Mouse (Mus musculus): ENCODE results near the gene Tmem212. TPM values are rescaled to one million over a fixed set of nuclear protein-coding genes. Genes with fewer than 3 reads are reported as not detected.
"Not testable (repeated sequence)": the region's sequence is repeated elsewhere in the genome, so short reads cannot be mapped to it uniquely, and the experiment has no call there.

The Tmem212 gene
- not detected for total RNA-seq (2021)
- long read RNA-seq, experiment 1 = 0 reads
- long read RNA-seq, experiment 2 = 0 reads

GRCm38 (mm10) chr3:27896318-27896892, at the start of gene Tmem212:
Gene Tmem212 (minus strand): TSS chr3:27896368.
- no peak for DNase-seq (ENCODE audit: low spot score)

DNA sequence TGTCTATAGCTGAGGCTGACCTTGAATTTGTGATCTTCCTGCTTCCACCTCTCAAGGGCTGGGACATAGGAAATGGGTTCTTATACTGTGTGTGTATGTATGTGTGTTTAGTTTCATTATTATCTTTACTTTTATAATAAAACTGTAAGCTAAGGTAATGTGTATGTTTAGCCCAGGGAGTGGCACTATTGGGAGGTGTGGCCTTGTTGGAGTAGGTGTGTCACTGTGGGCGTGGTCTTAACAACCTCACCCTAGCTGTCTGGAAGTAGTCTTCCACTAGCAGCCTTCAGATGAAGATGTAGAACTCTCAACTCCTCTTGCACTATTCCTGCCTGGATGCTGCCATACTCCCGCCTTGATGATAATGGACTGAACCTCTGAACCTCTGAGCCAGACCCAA, 49.2 kb upstream of the Tmem212 start:
- not testable (repeated sequence) for DNase-seq (ENCODE audit: low spot score)

- peak; percentile 64 for DNase-seq (ENCODE audit: low spot score)
Measured at GRCm38 (mm10) chr3:27942991-27943390, 46.8 kb upstream of the Tmem212 start.

GRCm38 (mm10) chr3:27941634-27942033, 45.5 kb upstream of the Tmem212 start:
- no peak for DNase-seq (ENCODE audit: low spot score)

DNA sequence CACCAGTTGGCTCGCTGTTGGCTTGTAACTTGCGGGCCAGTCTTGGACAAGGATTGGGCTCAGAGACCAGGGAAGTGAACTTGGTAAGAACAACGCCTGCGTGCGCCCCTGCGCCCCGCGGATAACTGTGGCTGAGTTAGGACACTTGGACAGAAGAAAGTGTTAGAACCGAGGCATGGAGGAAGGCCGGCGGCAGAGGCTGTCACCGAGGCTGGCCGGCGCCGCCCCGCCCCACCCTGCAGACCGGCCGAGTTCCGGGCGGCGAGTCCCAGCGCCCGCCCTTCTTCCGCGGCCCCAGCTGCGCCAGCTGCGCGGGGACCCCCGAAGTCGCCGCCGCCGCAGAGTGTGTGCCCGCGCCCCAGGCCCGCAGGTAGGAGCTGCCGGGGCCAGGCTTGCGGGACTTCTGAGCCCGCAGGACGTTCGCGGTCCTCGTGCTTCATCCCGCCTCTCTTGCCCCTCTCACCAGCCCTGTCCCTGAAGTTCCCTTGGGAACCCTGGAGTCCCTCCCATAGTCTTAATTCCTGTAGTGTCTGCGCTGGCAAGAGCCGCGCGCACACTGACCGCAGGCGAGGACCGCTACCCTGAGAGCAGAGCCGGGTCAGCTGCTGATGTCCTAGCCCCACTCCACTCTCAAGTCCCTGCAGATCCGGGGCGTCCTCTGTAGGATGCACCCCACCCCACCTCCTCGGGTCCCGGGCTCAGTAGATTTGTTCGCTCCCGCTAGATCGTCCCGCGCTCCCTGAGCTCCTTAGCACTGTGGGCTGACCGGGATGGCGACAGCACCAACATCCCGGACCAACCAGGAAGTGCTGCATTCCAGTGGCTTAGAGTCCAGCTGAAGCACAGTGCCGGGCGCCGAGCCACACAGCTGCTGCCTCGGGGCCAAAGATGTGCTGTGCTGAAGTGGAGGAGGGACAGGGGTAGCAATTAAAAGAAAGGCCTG, 42.5 kb upstream of the Tmem212 start, which contains the start of gene Pld1:
Gene Pld1 (plus strand): TSS at position 315 of the 943 bp plus-strand sequence.
- DNase-seq (ENCODE audit: low spot score) = peak; percentile 91

DNA sequence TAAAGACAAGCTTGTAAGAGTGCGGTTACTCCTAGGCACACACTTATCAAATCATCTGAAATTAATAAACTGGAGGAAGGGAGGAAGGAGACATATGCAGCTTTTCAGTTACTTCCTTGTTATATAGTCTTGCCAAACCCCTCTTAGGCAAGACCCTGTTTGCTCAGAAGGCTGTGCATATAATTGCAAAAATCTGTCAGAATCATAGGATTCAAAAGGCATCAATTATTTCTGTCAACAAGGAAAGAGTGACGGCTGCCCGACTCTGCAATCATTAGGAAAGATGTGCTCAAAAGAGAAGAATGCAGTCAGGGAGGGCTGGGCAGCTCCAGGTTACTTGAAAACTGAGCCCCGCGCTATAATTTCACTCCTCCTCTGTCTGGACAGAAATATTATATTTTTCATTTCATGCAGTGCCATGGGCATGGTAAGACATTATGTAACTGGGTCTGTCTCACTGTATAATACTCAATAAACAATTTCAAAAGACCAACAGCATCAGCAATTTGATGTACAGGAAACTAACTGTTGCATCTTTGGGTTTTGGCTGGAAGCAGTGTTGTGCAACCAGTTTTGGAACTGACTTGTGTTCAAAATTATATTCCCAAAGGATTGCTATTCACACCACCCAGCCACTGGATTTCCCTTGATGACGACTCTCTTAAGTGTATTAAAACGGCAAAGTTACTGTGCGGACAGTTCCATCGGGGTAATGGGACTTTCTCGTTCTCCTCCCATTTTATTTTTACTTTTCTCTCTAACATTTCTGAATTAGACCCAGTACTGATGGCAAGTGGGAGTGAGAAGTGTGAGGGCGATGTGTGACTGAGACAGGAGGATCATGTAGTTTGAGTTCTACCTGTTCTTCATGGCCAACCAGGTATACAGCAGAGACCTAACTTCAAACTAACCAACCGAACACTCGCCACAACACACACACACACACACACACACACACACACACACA, 41.3 kb upstream of the Tmem212 start:
- DNase-seq (ENCODE audit: low spot score) = peak; percentile 40

DNA sequence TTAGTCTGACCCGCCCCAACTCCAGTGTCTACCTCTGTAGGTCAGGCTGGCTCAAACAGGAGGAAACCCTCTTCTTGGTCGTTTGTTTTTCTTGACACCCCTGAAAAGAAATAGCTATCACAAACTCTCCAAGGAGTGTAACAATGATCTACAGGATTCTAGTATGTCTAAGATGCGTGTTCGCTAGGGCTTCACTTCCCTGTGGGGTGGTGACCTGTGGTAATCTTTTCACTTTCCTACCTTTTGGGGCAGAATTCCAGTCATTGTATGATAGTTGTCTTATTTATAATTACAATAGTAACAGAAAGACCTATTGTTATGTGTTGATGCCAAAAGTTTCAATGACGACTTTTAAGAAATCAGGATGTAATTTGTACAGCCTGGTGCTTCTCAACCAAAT, 40.6 kb upstream of the Tmem212 start:
- DNase-seq (ENCODE audit: low spot score) = no peak

- no peak for DNase-seq (ENCODE audit: low spot score)
Measured at GRCm38 (mm10) chr3:27935644-27936043, 39.5 kb upstream of the Tmem212 start.

DNA sequence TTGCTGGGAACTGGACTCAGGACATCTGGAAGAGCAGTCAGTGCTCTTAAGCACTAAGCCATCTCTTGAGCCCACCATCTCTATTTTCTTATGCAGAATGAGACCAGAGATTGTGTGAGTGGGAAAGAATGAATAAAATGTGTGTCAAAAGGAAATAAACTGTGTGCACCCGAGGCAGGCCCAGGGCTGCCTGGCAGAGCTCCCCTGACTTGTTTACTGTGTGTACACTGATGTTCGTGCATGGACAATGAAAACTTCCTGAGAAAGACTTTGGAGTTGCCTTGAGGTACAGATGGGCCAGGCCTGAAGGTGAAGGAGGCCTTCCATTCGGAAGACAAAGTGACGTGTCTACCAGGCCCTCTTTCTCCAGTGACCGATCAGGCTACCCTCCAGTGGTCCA, 36.2 kb upstream of the Tmem212 start:
- DNase-seq (ENCODE audit: low spot score) = no peak

DNA sequence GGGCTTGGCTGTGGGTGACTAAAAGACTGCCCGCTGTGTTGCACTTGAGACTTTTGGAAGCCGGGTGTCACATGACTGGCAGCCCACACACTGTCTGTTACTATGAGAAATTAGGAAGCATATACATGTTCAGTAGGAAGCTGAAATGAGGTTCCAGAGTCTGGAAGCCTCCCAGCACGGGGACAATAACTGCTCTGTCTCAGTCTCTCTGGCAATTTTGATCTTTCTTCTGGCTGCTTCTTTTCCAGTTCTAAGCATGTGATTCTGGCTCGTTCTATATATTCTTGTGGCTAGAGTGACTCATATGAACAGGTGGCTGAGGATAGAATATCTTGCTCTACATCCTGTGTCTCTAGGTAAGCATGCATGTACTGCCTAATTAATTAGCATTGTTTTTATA, 33.1 kb upstream of the Tmem212 start:
- DNase-seq (ENCODE audit: low spot score) = no peak

DNA sequence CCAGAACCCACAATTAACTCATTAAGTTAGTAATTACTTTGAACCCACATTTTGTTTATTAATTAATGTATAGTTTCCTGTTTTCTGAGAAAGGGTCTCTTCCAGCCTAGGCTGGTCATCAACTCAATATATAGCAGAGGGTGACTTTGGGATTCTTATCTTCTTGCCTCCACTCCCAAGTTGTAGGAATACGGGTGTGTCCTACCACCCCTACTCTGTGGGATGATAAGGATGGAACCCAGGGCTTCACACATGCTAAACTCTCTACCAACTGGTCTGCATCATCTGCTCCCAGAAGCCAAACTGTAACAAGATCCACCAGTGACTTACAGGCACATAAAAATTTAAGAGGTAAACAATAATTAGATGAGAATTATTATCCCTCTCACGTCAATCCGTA, 27.9 kb upstream of the Tmem212 start:
- DNase-seq (ENCODE audit: low spot score) = no peak

DNA sequence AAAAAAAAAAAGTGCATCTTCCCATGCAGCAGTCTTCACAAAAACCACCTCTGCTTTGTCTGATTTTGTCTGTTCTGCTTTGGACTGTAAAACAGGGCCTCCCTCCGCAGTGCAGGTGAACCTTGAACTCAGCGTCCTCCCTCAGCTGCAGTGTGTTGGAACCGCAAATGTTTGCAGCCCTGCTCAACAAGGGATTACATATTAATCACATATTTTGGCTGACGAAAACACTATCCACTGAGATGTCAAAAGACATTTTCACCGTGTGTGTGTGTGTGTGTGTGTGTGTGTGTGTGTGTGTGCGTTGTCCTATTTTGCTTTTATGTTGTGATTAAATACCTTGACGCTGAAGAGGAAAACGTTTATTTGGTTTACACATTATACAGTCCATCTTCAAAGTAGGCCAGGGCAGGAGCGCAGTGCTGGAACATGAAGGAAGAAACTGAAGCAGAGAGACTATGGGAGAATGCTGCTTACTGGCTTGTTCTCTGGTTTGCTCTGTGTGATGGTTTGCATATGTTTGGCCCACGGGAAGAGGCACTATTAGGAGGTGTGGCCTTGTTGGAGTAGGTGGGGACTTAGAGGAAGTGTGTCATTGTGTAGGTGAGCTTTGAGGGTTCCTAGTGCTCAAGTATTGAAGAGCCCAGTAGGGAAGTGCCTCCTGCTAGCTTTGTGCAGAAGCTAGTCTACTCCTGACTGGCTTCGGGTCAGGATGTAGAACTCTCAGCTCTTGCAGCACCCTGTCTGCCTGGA, 25.3 kb upstream of the Tmem212 start:
- no peak for DNase-seq (ENCODE audit: low spot score)

DNA sequence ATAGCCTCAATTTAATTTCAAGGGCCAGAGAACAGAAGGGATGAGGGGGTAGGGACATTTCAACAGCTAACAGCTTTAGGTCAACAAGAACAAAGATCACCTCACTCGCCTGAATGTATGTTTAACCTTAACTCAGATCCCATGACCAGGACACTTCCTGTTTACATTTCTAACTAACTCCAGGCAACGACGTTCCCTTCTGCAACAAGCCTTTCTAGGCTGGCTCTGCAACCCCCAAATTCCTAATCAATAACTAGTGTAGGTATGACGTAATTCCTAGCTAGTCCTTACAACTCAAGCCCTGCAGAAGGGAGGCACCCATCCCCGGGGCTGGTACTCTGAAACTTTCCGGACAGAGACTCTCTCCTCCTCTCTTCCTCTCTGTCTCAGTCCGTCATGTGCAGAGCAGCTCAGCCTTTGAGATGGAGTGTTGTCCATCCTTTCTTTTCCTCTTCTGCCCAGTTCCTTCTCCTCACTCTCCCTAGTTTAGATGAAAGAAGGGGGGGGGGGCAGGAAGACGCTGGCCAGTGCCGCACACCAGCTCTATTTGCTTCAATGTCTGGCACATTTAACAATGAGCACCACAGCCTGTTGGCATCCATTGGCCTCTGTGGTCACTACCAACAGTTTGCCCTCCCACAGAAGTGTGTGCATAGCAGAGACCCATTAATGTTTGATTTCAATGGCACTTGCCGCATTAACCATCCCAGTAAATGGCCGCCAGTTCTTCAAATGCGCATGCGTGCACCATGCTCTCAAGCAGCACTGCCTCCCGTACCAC, 22.7 kb upstream of the Tmem212 start:
- no peak for DNase-seq (ENCODE audit: low spot score)

- DNase-seq (ENCODE audit: low spot score) = no peak
Measured at GRCm38 (mm10) chr3:27909016-27909415, 12.8 kb upstream of the Tmem212 start.

- no peak for DNase-seq (ENCODE audit: low spot score)
Measured at GRCm38 (mm10) chr3:27908316-27908715, 12.1 kb upstream of the Tmem212 start.

GRCm38 (mm10) chr3:27907301-27907700, 11.1 kb upstream of the Tmem212 start:
- no peak for DNase-seq (ENCODE audit: low spot score)

DNA sequence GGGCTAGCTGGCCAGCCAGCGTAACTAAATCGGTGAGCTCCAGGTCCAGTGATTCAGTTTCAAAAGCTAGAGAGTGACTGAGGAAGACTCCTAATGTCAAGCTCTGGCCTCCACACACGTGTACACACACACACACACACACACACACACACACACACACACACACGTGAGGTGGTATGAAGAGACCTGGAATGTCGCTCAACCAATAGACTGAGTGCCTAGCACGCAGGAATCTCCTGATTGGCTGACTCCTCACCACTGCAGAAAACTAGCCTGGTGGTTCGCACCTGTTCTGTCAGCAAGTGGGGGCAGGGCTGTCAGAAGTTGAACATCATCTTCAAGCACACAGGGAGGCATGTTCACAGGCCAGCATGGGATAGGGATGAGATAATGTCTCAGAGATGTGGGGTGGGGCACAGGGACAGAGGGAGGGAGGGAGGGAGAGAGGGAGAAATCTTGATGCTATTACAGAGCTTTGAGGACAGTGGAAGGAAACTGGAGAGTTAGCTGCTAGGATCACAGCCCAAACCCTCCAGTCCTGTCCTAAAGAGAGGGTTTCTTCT, 10.6 kb upstream of the Tmem212 start:
- DNase-seq (ENCODE audit: low spot score) = peak; percentile 12

- peak; percentile 42 for DNase-seq (ENCODE audit: low spot score)
Measured at GRCm38 (mm10) chr3:27904659-27905330, 8.6 kb upstream of the Tmem212 start.

- DNase-seq (ENCODE audit: low spot score) = no peak
Measured at GRCm38 (mm10) chr3:27901846-27902245, 5.7 kb upstream of the Tmem212 start.

Data from gastrocnemius, adult 18-20 months (tissue).